Mouse (Mus musculus): ENCODE data around the gene Nobox. TPM values are rescaled to one million over a fixed set of nuclear protein-coding genes. Genes with fewer than 3 reads are reported as not detected.
A peak's percentile ranks its signal among the peaks of the same experiment; 100 is the strongest.

The Nobox gene
- polyA plus RNA-seq (2015; fragmentation: Nextera tagmentation; extraction: Ambion mirVana) = not detected in 2 replicates

GRCm38 (mm10) chr6:43309454-43309853, at the start of gene Nobox:
TSS of gene Nobox (minus strand) at chr6:43309554.
- Histone ChIP-seq H3K9ac (replicated peaks; ENCODE audit: low read depth, low read length) (no peak within 1 kb of the TSS), H3K36me3 (ENCODE audit: control insufficient read depth, insufficient read depth) (no peaks in the 10 kb centered on the region), H3K27ac (ENCODE audit: low read length) (no peak within 1 kb of the TSS), H3K4me2 (ENCODE audit: low read length) (no peak within 1 kb of the TSS), H3K4me1 (replicated peaks; ENCODE audit: control insufficient read depth, insufficient read depth, low read length) (peaks cover 3% of the 10 kb centered on the region), H3K4me3 (replicated peaks; ENCODE audit: low read length) (no peak within 1 kb of the TSS), H3K27me3 (replicated peaks; ENCODE audit: control insufficient read depth, insufficient read depth, low read length) (no peaks in the 10 kb centered on the region), H3K9me3 (ENCODE audit: control insufficient read depth, low read length) (no peaks in the 10 kb centered on the region)
- 63% methylated on average over 16 of the region's 16 CpGs for WGBS
- ATAC-seq = no peak

GRCm38 (mm10) chr6:43354562-43355241, 45.3 kb upstream of the Nobox start:
- Histone ChIP-seq H3K9ac (replicated peaks; ENCODE audit: low read depth, low read length) (no peak overlapping the region), H3K27ac (ENCODE audit: low read length) (no peak overlapping the region), H3K36me3 (ENCODE audit: control insufficient read depth, insufficient read depth) (no peaks in the 10 kb centered on the region), H3K4me2 (ENCODE audit: low read length) (no peak overlapping the region), H3K9me3 (ENCODE audit: control insufficient read depth, low read length) (no peaks in the 10 kb centered on the region), H3K4me3 (replicated peaks; ENCODE audit: low read length) (no peak overlapping the region), H3K27me3 (replicated peaks; ENCODE audit: control insufficient read depth, insufficient read depth, low read length) (no peaks in the 10 kb centered on the region), H3K4me1 (replicated peaks; ENCODE audit: control insufficient read depth, insufficient read depth, low read length) (no peaks in the 10 kb centered on the region)
- WGBS = 66% methylated on average over 9 of the region's 9 CpGs
- no peak for ATAC-seq

DNA sequence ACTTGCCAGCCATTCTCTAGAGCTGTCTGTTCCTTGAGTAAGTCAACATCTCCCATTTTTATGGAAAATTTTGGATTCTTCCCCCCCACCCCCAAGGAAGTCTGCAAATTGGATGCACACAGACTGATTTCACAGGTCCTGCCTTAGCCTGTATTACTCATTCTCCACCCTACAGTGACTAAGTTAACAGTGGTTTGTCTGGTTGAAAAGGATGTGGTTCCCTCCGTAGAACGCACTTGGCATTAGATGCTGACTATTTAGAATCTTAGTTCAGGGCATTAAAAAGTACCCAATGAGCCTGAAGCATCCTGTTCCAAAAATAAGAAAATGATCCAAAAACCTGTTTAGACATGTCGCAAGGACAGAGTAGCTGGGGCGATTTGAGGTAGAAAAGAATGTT, 44.1 kb upstream of the Nobox start:
- Histone ChIP-seq H3K36me3 (ENCODE audit: control insufficient read depth, insufficient read depth) (no peaks in the 10 kb centered on the region), H3K9ac (replicated peaks; ENCODE audit: low read depth, low read length) (no peak overlapping the region), H3K27ac (ENCODE audit: low read length) (no peak overlapping the region), H3K9me3 (ENCODE audit: control insufficient read depth, low read length) (no peaks in the 10 kb centered on the region), H3K4me1 (replicated peaks; ENCODE audit: control insufficient read depth, insufficient read depth, low read length) (no peaks in the 10 kb centered on the region), H3K4me3 (replicated peaks; ENCODE audit: low read length) (no peak overlapping the region), H3K27me3 (replicated peaks; ENCODE audit: control insufficient read depth, insufficient read depth, low read length) (no peaks in the 10 kb centered on the region), H3K4me2 (ENCODE audit: low read length) (no peak overlapping the region)
- no peak for ATAC-seq
- WGBS = 91% methylated on average over 4 of the region's 4 CpGs

DNA sequence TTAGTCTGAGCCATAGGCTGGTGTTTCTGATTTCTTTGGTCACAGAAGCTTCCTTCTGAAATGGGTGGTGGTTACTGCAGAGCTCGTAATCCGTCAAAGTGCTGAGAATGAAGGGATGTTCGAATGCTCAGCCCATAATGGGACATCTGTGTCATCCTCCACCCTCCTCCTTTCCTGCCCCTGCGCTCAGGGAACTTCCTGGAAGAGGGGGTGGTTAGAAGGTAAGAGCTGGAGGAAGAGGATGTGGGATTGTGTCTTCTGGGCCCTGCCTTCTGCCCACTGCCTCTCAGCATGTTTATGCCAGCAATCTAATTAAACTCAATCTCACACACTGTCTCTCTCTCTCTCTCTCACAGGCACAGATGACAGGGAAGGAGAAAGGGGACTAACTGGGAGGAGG, 39.7 kb upstream of the Nobox start:
- Histone ChIP-seq H3K27ac (ENCODE audit: low read length) (no peak overlapping the region), H3K27me3 (replicated peaks; ENCODE audit: control insufficient read depth, insufficient read depth, low read length) (no peaks in the 10 kb centered on the region), H3K4me1 (replicated peaks; ENCODE audit: control insufficient read depth, insufficient read depth, low read length) (no peaks in the 10 kb centered on the region), H3K4me3 (replicated peaks; ENCODE audit: low read length) (no peak overlapping the region), H3K9ac (replicated peaks; ENCODE audit: low read depth, low read length) (no peak overlapping the region), H3K9me3 (ENCODE audit: control insufficient read depth, low read length) (no peaks in the 10 kb centered on the region), H3K4me2 (ENCODE audit: low read length) (no peak overlapping the region), H3K36me3 (ENCODE audit: control insufficient read depth, insufficient read depth) (no peaks in the 10 kb centered on the region)
- ATAC-seq = no peak
- WGBS = 78% methylated on average over 4 of the region's 4 CpGs

DNA sequence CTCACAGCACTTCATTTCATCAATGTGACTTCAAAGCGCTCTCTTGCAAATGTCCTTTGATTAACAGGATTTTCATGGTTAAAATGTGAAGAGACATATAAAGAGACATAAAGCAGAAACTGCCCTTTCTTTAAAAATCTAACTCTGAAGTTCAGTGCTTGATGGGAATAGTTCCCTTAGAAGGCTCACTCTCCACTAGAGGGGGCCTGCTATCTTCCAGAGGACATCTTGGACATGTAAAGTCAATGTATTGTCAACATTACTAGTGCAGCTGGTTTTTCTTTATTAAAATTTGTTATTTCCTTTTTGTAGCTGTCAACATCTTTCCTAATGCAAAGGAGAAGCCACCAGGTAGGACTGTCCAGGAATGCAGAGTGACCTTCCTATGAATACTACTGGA, 38.3 kb upstream of the Nobox start:
- Histone ChIP-seq H3K4me3 (replicated peaks; ENCODE audit: low read length) (no peak overlapping the region), H3K9me3 (ENCODE audit: control insufficient read depth, low read length) (no peaks in the 10 kb centered on the region), H3K36me3 (ENCODE audit: control insufficient read depth, insufficient read depth) (no peaks in the 10 kb centered on the region), H3K4me1 (replicated peaks; ENCODE audit: control insufficient read depth, insufficient read depth, low read length) (no peaks in the 10 kb centered on the region), H3K9ac (replicated peaks; ENCODE audit: low read depth, low read length) (no peak overlapping the region), H3K4me2 (ENCODE audit: low read length) (no peak overlapping the region), H3K27me3 (replicated peaks; ENCODE audit: control insufficient read depth, insufficient read depth, low read length) (no peaks in the 10 kb centered on the region), H3K27ac (ENCODE audit: low read length) (no peak overlapping the region)
- ATAC-seq = no peak
- WGBS = 93% methylated on average over 1 of the region's 1 CpGs

- no peak for ATAC-seq
- WGBS = 87% methylated on average over 1 of the region's 1 CpGs
- no peaks in the 10 kb centered on the region for H3K27me3 ChIP-seq (replicated peaks; ENCODE audit: control insufficient read depth, insufficient read depth, low read length)
- no peak overlapping the region for H3K27ac ChIP-seq (ENCODE audit: low read length)
- no peaks in the 10 kb centered on the region for H3K36me3 ChIP-seq (ENCODE audit: control insufficient read depth, insufficient read depth)
- H3K4me1 ChIP-seq (replicated peaks; ENCODE audit: control insufficient read depth, insufficient read depth, low read length) = peaks cover 4% of the 10 kb centered on the region; the same call in 1 of the 2 replicates
- no peak overlapping the region for H3K9ac ChIP-seq (replicated peaks; ENCODE audit: low read depth, low read length)
- H3K9me3 ChIP-seq (ENCODE audit: control insufficient read depth, low read length) = no peaks in the 10 kb centered on the region
- no peak overlapping the region for H3K4me2 ChIP-seq (ENCODE audit: low read length)
- H3K4me3 ChIP-seq (replicated peaks; ENCODE audit: low read length) = no peak overlapping the region
These were observed 33.7 kb upstream of the Nobox start for GRCm38 (mm10) chr6:43343006-43343405.

GRCm38 (mm10) chr6:43342386-43342785, 33.0 kb upstream of the Nobox start:
- no peaks in the 10 kb centered on the region for H3K9me3 ChIP-seq (ENCODE audit: control insufficient read depth, low read length)
- no peak overlapping the region for H3K4me2 ChIP-seq (ENCODE audit: low read length)
- ATAC-seq = peak; percentile 54; the same call in 1 of the 2 replicates
- H3K4me1 ChIP-seq (replicated peaks; ENCODE audit: control insufficient read depth, insufficient read depth, low read length) = peaks cover 7% of the 10 kb centered on the region
- H3K27me3 ChIP-seq (replicated peaks; ENCODE audit: control insufficient read depth, insufficient read depth, low read length) = no peaks in the 10 kb centered on the region
- 25% methylated on average over 2 of the region's 2 CpGs for WGBS
- no peaks in the 10 kb centered on the region for H3K36me3 ChIP-seq (ENCODE audit: control insufficient read depth, insufficient read depth)
- no peak overlapping the region for H3K27ac ChIP-seq (ENCODE audit: low read length)
- no peak overlapping the region for H3K9ac ChIP-seq (replicated peaks; ENCODE audit: low read depth, low read length)
- no peak overlapping the region for H3K4me3 ChIP-seq (replicated peaks; ENCODE audit: low read length)

DNA sequence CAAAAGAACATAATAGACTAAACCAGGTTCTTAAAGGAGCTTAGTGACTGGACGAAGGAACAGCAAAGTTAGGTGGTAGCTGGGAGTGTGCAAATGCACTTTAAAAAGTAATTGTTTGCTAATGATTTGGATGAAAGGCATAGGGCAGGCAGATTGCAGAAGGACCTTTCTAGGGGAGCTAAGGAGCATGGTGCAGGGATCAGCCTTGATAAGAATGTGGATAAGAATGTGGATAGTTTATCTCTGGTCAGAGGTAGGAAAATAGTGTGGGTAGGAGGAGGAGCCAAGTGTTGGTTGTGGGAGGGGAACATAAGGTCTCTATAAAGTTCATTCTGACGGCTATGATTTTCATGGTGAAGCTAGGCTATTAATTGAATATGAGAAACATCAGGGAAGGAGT, 29.4 kb upstream of the Nobox start:
- 61% methylated on average over 2 of the region's 2 CpGs for WGBS
- no peak overlapping the region for H3K27ac ChIP-seq (ENCODE audit: low read length)
- H3K27me3 ChIP-seq (replicated peaks; ENCODE audit: control insufficient read depth, insufficient read depth, low read length) = no peaks in the 10 kb centered on the region

GRCm38 (mm10) chr6:43337491-43337961, 28.2 kb upstream of the Nobox start:
- Histone ChIP-seq H3K4me1 (replicated peaks; ENCODE audit: control insufficient read depth, insufficient read depth, low read length) (peaks cover 16% of the 10 kb centered on the region), H3K9me3 (ENCODE audit: control insufficient read depth, low read length) (no peaks in the 10 kb centered on the region), H3K4me2 (ENCODE audit: low read length) (no peak overlapping the region), H3K27ac (ENCODE audit: low read length) (no peak overlapping the region), H3K27me3 (replicated peaks; ENCODE audit: control insufficient read depth, insufficient read depth, low read length) (no peaks in the 10 kb centered on the region), H3K36me3 (ENCODE audit: control insufficient read depth, insufficient read depth) (no peaks in the 10 kb centered on the region), H3K4me3 (replicated peaks; ENCODE audit: low read length) (no peak overlapping the region), H3K9ac (replicated peaks; ENCODE audit: low read depth, low read length) (no peak overlapping the region)
- 19% methylated on average over 10 of the region's 10 CpGs for WGBS
- peak; percentile 78 for ATAC-seq

More for the DNA sequence above, 29.4 kb upstream of the Nobox start:
- Histone ChIP-seq H3K4me3 (replicated peaks; ENCODE audit: low read length) (no peak overlapping the region), H3K36me3 (ENCODE audit: control insufficient read depth, insufficient read depth) (no peaks in the 10 kb centered on the region), H3K4me1 (replicated peaks; ENCODE audit: control insufficient read depth, insufficient read depth, low read length) (peaks cover 12% of the 10 kb centered on the region), H3K4me2 (ENCODE audit: low read length) (no peak overlapping the region), H3K9me3 (ENCODE audit: control insufficient read depth, low read length) (no peaks in the 10 kb centered on the region), H3K9ac (replicated peaks; ENCODE audit: low read depth, low read length) (no peak overlapping the region)
- no peak for ATAC-seq

Measured in forebrain, embryonic 16.5 days (tissue).